Comparison of ENCODE assay signal across 10 mouse cellular contexts in genomic region chr9:74868336-74868950, GRCm38 (mm10). TPM values are rescaled to one million over a fixed set of nuclear protein-coding genes. Genes with fewer than 3 reads are reported as not detected.
DNase-seq lines count a peak whose midpoint lies in the region; ATAC-seq and TF ChIP-seq lines count a peak whose summit lies in the region.
"Had no signal": no experiment of that assay in that cellular context is flagged by ENCODE, and none has a peak within 500 bp of the region (broad histone marks: within the 10 kb centered on the region; RNA-seq: fewer than 3 reads in every experiment).

No protein-coding gene starts in this region.

- no peak overlapping the region for H3K4me3 ChIP-seq in limb, embryonic 14.5 days (replicated peaks; ENCODE audit: low read length)
- H3K4me3 ChIP-seq: embryonic facial prominence, embryonic 12.5 days had no signal

- 6% methylated on average over 22 of the region's 22 CpGs for WGBS in limb, embryonic 14.5 days

- no peaks in the 10 kb centered on the region for H3K36me3 ChIP-seq in limb, embryonic 14.5 days (ENCODE audit: control insufficient read depth, insufficient read depth, low read length)
- H3K36me3 ChIP-seq: embryonic facial prominence, embryonic 12.5 days had no signal

- peaks cover 82% of the 10 kb centered on the region for H3K27me3 ChIP-seq in limb, embryonic 14.5 days (ENCODE audit: control insufficient read depth, insufficient read depth, low read length)

- no peaks in the 10 kb centered on the region for H3K9me3 ChIP-seq in limb, embryonic 14.5 days (ENCODE audit: control insufficient read depth, low read length)
- H3K9me3 ChIP-seq: embryonic facial prominence, embryonic 12.5 days had no signal

- no peak overlapping the region for H3K4me2 ChIP-seq in limb, embryonic 14.5 days (replicated peaks; ENCODE audit: low read depth, low read length, severe bottlenecking)
- H3K4me2 ChIP-seq: embryonic facial prominence, embryonic 12.5 days had no signal

- H3K4me1 ChIP-seq in limb, embryonic 14.5 days (ENCODE audit: control insufficient read depth, insufficient read depth, low read length), result no peaks in the 10 kb centered on the region
- H3K4me1 ChIP-seq: embryonic facial prominence, embryonic 12.5 days had no signal

- peak; percentile 43; the same call in 1 of the 2 replicates for ATAC-seq in limb, embryonic 14.5 days (ENCODE audit: low FRiP score, low read depth)
- ATAC-seq in activated CD4-positive, CD25-positive, alpha-beta regulatory T cell, adult 4 months, result no peak

- TF ChIP-seq POLR2A in limb, embryonic 14.5 days (IDR thresholded peaks at IDR 0.05; ENCODE audit: borderline replicate concordance, extremely low read depth, insufficient read depth, insufficient read length), result no peak

- no peak overlapping the region for H3K9ac ChIP-seq in limb, embryonic 14.5 days (ENCODE audit: low read depth, low read length, severe bottlenecking)
- H3K9ac ChIP-seq: embryonic facial prominence, embryonic 12.5 days had no signal

- H3K27ac ChIP-seq in limb, embryonic 14.5 days (replicated peaks; ENCODE audit: low read depth, low read length), result no peak overlapping the region
- H3K27ac ChIP-seq: embryonic facial prominence, embryonic 12.5 days had no signal

- DNase-seq in kidney, postnatal 4 days, result peak; percentile 83 to 84
- DNase-seq in kidney, adult 11 months, result no peak
- DNase-seq in embryo, embryonic 11 days, result peak; percentile 75
- peak; percentile 65 for DNase-seq in limb, embryonic 14.5 days (ENCODE audit: low spot score)
- DNase-seq in retina, postnatal 1 day, result peak; percentile 66
- no peak for DNase-seq in cerebellum, postnatal 25 days
- DNase-seq in thymus, postnatal 0 days (ENCODE audit: low spot score), result no peak

RNA-seq across cellular contexts. Expression of gene Onecut1, which starts 6.7 kb away (rescaled TPM):
- polyA plus RNA-seq in limb, embryonic 14.5 days (2012; rRNA removed), result not detected in 2 replicates
- 0.04 TPM in 1 of 2 replicates, not detected in the other for polyA plus RNA-seq in limb, embryonic 14.5 days (2014; fragmentation: Nextera tagmentation; extraction: Ambion mirVana)
- polyA plus RNA-seq in activated CD4-positive, CD25-positive, alpha-beta regulatory T cell, adult 4 months (2017; shearing (Covaris generic)), result not detected
- not detected in 2 replicates for polyA plus RNA-seq in thymus, postnatal 0 days (2015; fragmentation: Nextera tagmentation; extraction: Ambion mirVana)
- polyA plus RNA-seq: heart, embryonic 14.5 days had no signal

Comparison
In these comparisons a context has a peak if more than half of its experiments do, and no peak if none do; other contexts are left out.
1. DNase-seq: peak in kidney, postnatal 4 days (2 of 2), embryo, embryonic 11 days (single experiment), limb, embryonic 14.5 days (single experiment) and retina, postnatal 1 day (single experiment); none in kidney, adult 11 months (single experiment), cerebellum, postnatal 25 days (0 of 2) and thymus, postnatal 0 days (single experiment).